Mouse (Mus musculus) E14TG2a.4 (cell line): ENCODE measurements around the gene Kmt5a.

Experiments
- CTCF ChIP-seq: conservative IDR thresholded peaks from 2 replicates; pipeline ENCODE4 v1.5.1; 2014; ENCODE audit warnings: low read length
- NANOG ChIP-seq: IDR thresholded peaks from 2 replicates; pipeline ENCODE4 v1.6.1; 2014; ENCODE audit warnings: borderline replicate concordance, low read length, mixed read lengths

- no peak for TF ChIP-seq NANOG
- TF ChIP-seq CTCF = no peak
These were observed 6.7 kb upstream of the Kmt5a start for GRCm38 (mm10) chr5:124433048-124433447.
